Mouse (Mus musculus) G1E (cell line): ENCODE results near the gene Cbfa2t2. TPM values are rescaled to one million over a fixed set of nuclear protein-coding genes. Genes with fewer than 3 reads are reported as not detected.

Experiments used
- ATAC-seq: 2 replicates; pipeline ENCODE4 v1.8.0; 2016; ENCODE audit warnings: mild to moderate bottlenecking; ENCODE audit not compliant: insufficient number of reproducible peaks, poor library complexity, low FRiP score, severe bottlenecking; ENCODE audit errors: extremely low read depth
- DNase-seq: peaks from one replicate; pipeline ENCODE4 v3.0.0; 2012; ENCODE audit warnings: low spot score
- H3K27me3 ChIP-seq: 2 replicates; pipeline ENCODE4 v1.6.1; 2012; ENCODE audit warnings: mild to moderate bottlenecking, low read length, inconsistent platforms; ENCODE audit not compliant: insufficient read depth
- H3K36me3 ChIP-seq: replicated peaks from 2 replicates; pipeline ENCODE3; 2012; ENCODE audit warnings: mild to moderate bottlenecking, inconsistent platforms
- H3K4me1 ChIP-seq: 2 replicates; pipeline ENCODE4 v1.6.1; 2012; ENCODE audit warnings: low read depth, low read length, inconsistent platforms, mixed read lengths; ENCODE audit not compliant: insufficient read depth
- H3K4me3 ChIP-seq: 2 replicates; pipeline ENCODE4 v1.5.1; 2012; ENCODE audit warnings: low read depth, mild to moderate bottlenecking, inconsistent platforms, low read length, moderate library complexity, mixed read lengths
- H3K9me3 ChIP-seq: replicated peaks from 2 replicates; pipeline ENCODE4 v1.6.1; 2012; ENCODE audit warnings: inconsistent platforms
- CTCF ChIP-seq: IDR thresholded peaks from 2 replicates; pipeline ENCODE4 v1.5.1; 2012; ENCODE audit warnings: low read depth, low read length, inconsistent platforms, mixed read lengths
- GATA1 ChIP-seq: IDR thresholded peaks from 2 replicates; pipeline ENCODE4 v1.6.1; 2012; ENCODE audit warnings: borderline replicate concordance, low read length, inconsistent platforms, mixed read lengths
- GATA2 ChIP-seq: IDR thresholded peaks from 2 replicates; pipeline ENCODE4 v1.6.1; 2012; ENCODE audit warnings: low read depth, low read length, inconsistent platforms, borderline replicate concordance
- POLR2AphosphoS5 ChIP-seq: IDR thresholded peaks from 2 replicates; pipeline ENCODE4 v1.6.1; 2012; ENCODE audit warnings: low read depth, low read length, inconsistent platforms; ENCODE audit not compliant: insufficient replicate concordance
- TAL1 ChIP-seq: conservative IDR thresholded peaks from 2 replicates; pipeline ENCODE4 v1.6.1; 2012; ENCODE audit warnings: low read depth, low read length, inconsistent platforms, mixed read lengths
- polyA plus RNA-seq: library from polyadenylated mRNA; stranded (reverse); fragments of >175 nt; gene quantifications from 2 replicates; pipeline ENCODE4 v1.2.3, GENCODE M21; 2012
- total RNA-seq, 2 experiments: library from RNA; stranded (forward) in 1 of 2; stranded (reverse) in 1 of 2; fragments of 200-1000 nt in 1 of 2; fragments of >200 nt in 1 of 2; fragmentation: Nextera tagmentation in 1 of 2; gene quantifications; 2 replicates each; pipeline ENCODE4 v1.2.3; 2014 to 2017

The Cbfa2t2 gene
- total and polyA plus RNA-seq, 3 experiments, result 7.8 to 29.8 (median 13.7) TPM

DNA sequence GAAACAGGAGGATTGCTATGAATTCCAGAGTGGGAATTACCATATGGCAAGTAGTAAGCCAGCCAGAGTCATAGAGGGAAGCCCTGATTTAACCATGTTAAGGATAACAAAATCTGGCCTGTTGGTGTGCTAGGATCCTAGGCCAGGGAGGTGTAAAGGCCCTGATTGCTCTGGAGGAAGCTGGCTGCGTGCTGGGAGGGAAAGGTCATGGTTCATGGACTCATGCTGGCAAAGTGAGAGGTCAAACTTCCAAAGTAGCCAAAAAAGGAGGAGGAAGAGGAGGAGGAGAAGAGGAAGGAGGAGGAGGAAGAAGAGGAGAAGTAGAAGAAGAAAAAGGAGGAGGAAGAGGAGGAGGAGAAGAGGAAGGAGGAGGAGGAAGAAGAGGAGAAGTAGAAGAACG is 3.6 kb upstream of the Cbfa2t2 start:
- H3K36me3 ChIP-seq, result no peaks in the 10 kb centered on the region
- peaks cover 19% of the 10 kb centered on the region for H3K27me3 ChIP-seq
- DNase-seq (no peak), ATAC-seq (no peak)
- H3K4me1 ChIP-seq, result peaks cover 27% of the 10 kb centered on the region
- H3K4me3 ChIP-seq, result no peak overlapping the region
- TF ChIP-seq GATA2 (no peak), POLR2AphosphoS5 (no peak), TAL1 (no peak), CTCF (no peak)
- H3K9me3 ChIP-seq, result no peaks in the 10 kb centered on the region

DNA sequence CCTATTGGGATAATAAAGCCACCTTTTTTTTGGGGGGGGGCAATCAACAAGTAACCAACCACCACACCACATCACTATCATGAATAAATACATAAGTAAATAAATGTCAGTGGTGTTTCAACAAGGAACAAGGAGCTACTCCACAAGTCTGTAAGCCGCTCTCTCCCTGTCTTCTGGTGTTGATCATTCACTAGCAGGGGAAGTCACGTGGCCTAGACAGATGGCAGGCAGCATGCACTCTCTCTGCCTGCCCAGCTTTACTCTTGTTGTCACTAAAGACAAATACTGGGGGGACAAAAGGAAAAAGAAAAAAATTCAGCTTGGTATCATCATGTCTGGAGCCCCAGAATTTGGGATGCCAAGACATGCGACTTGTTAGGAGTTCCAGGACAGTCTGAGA is 2.9 kb upstream of the Cbfa2t2 start:
- Histone ChIP-seq H3K27me3 (peaks cover 13% of the 10 kb centered on the region), H3K9me3 (no peaks in the 10 kb centered on the region), H3K4me3 (no peak overlapping the region), H3K4me1 (peaks cover 29% of the 10 kb centered on the region), H3K36me3 (no peaks in the 10 kb centered on the region)
- ATAC-seq (no peak), DNase-seq (no peak)
- TF ChIP-seq GATA1 (no peak), GATA2 (no peak), POLR2AphosphoS5 (no peak), CTCF (no peak), TAL1 (no peak)

GRCm38 (mm10) chr2:154434690-154435089 is 1.6 kb upstream of the Cbfa2t2 start:
- Histone ChIP-seq H3K4me3 (no peak overlapping the region), H3K27me3 (peaks cover 6% of the 10 kb centered on the region), H3K9me3 (no peaks in the 10 kb centered on the region), H3K36me3 (peaks cover 5% of the 10 kb centered on the region), H3K4me1 (peaks cover 41% of the 10 kb centered on the region)
- DNase-seq (no peak), ATAC-seq (no peak)
- TF ChIP-seq CTCF (no peak), GATA2 (no peak)

DNA sequence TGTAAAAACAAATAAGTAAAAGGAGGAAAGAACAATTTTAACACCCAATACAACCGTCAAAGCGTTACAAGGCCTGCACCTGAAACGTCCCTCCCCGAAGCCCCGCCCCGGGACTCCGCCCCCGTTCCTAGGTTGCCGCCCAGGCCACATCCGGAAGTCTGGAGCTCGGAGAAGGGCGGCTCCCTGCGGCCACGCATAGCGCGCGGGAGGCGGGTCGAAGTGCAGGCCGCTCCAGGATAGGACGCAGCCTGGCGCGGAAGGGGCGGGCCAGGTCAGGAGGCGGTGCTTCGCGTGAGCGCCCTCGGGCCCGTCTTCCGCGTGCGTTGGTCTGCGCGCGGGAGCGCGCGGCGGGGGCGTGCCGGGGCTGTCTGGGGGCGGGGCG is 214 bp upstream of the Cbfa2t2 start:
- H3K4me3 ChIP-seq, result peak overlapping the region; percentile 85
- peaks cover 45% of the 10 kb centered on the region for H3K4me1 ChIP-seq
- peaks cover 6% of the 10 kb centered on the region for H3K36me3 ChIP-seq
- peak; percentile 100 for ATAC-seq
- no peaks in the 10 kb centered on the region for H3K9me3 ChIP-seq
- TF ChIP-seq TAL1, result no peak
- no peak for TF ChIP-seq CTCF
- TF ChIP-seq GATA2, result no peak
- TF ChIP-seq GATA1, result no peak
- no peak for TF ChIP-seq POLR2AphosphoS5
- peak; percentile 98 for DNase-seq
- no peaks in the 10 kb centered on the region for H3K27me3 ChIP-seq

GRCm38 (mm10) chr2:154437191-154437527 is 878 bp downstream of the Cbfa2t2 start:
- Histone ChIP-seq H3K9me3 (no peaks in the 10 kb centered on the region), H3K4me1 (peaks cover 42% of the 10 kb centered on the region), H3K4me3 (peak overlapping the region; percentile 85), H3K27me3 (no peaks in the 10 kb centered on the region), H3K36me3 (peaks cover 9% of the 10 kb centered on the region)
- DNase-seq (no peak), ATAC-seq (no peak)
- TF ChIP-seq POLR2AphosphoS5, result no peak
- TF ChIP-seq GATA1, result no peak
- TF ChIP-seq TAL1, result no peak
- TF ChIP-seq GATA2, result no peak
- no peak for TF ChIP-seq CTCF

DNA sequence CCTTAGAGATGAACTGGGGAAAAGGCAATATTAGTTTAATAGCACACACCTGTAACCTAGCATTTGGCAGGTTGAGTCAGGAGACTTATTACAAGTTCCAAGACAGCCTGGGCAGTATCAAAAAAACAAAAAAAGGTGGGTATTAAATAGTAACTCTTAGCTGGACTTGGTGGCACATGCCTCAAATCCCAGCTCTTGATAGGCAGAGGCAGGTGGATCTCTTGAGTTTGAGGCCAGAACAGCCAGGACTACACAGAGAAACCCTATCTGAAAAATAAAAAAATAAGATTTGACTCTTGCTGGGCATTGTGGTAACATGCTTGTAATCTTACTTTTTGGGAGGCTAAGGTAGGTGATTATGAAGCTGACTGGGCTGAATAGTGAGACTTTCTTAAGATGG is 4.2 kb downstream of the Cbfa2t2 start:
- Histone ChIP-seq H3K36me3 (peaks cover 19% of the 10 kb centered on the region), H3K27me3 (no peaks in the 10 kb centered on the region)

DNA sequence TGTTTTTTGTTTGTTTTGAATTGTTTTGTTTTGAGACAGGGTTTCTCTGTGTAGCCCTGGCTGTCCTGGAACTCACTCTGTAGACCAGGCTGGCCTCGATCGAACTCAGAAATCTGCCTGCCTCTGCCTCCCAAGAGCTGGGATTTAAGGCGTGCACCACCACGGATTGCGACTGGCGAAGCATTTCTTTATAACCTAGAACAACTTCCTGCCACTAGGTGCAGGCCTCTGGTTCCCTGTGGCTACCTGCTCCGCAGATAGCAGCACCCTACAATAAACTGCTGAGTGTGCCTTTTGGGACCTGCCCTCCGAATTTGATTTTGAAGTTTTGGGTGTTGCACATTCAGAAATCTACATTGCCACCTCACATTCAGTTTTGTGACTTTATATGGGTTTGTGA is 11.5 kb downstream of the Cbfa2t2 start:
- no peak overlapping the region for H3K4me3 ChIP-seq
- H3K36me3 ChIP-seq, result peaks cover 30% of the 10 kb centered on the region
- no peak for TF ChIP-seq TAL1
- TF ChIP-seq POLR2AphosphoS5, result no peak
- no peak for TF ChIP-seq GATA2
- TF ChIP-seq GATA1, result no peak
- TF ChIP-seq CTCF, result no peak
- H3K9me3 ChIP-seq, result no peaks in the 10 kb centered on the region
- ATAC-seq, result no peak
- no peaks in the 10 kb centered on the region for H3K27me3 ChIP-seq
- H3K4me1 ChIP-seq, result peaks cover 18% of the 10 kb centered on the region
- DNase-seq, result no peak

More for the DNA sequence above, 4.2 kb downstream of the Cbfa2t2 start:
- DNase-seq, result no peak
- H3K9me3 ChIP-seq, result no peaks in the 10 kb centered on the region
- ATAC-seq, result no peak
- TF ChIP-seq TAL1 (no peak), CTCF (no peak), POLR2AphosphoS5 (no peak), GATA1 (no peak), GATA2 (no peak)
- H3K4me1 ChIP-seq, result peaks cover 31% of the 10 kb centered on the region
- H3K4me3 ChIP-seq, result no peak overlapping the region
